Mouse (Mus musculus): Measurements from ENCODE around the gene Olfr548-ps1. TPM values are rescaled to one million over a fixed set of nuclear protein-coding genes. Genes with fewer than 3 reads are reported as not detected.
"Not testable (repeated sequence)": the region's sequence is repeated elsewhere in the genome, so short reads cannot be mapped to it uniquely, and the experiment has no call there.

The Olfr548-ps1 gene
- polyA plus RNA-seq (2015; fragmentation: Nextera tagmentation; extraction: Ambion mirVana) = not detected in 2 replicates

DNA sequence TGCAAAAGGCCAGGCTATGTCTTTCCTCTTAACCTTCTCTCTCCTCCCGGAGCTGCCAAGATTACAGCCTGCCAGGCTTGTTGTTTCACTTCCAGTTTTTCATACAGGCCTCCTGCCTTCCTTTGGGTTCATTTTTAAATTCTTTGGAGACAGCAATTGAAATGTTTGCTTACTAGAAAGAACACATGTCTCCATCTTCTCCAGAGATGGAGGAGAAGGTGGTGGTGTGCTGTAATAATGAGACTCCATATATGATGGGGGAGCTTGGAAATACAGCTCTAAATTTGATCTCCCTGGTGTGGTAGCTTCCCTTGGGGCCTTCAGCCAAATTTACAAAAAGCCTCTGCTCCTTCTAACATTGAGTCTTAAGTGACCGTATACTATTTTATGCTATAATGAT lies at the start of gene Olfr548-ps1:
Gene Olfr548-ps1, plus strand, starts transcription at position 301 of the 400 bp plus-strand sequence.
- Histone ChIP-seq H3K36me3 (no peaks in the 10 kb centered on the region), H3K27me3 (no peaks in the 10 kb centered on the region), H3K4me3 (no peak within 1 kb of the TSS), H3K9ac (no peak within 1 kb of the TSS), H3K27ac (no peak within 1 kb of the TSS), H3K4me2 (no peak within 1 kb of the TSS), H3K9me3 (no peaks in the 10 kb centered on the region), H3K4me1 (no peaks in the 10 kb centered on the region)
- no peak for ATAC-seq (ENCODE audit: insufficient number of reproducible peaks, insufficient read depth, low FRiP score, low TSS enrichment, low read depth)
- 86% methylated on average over 2 of the region's 2 CpGs for WGBS

DNA sequence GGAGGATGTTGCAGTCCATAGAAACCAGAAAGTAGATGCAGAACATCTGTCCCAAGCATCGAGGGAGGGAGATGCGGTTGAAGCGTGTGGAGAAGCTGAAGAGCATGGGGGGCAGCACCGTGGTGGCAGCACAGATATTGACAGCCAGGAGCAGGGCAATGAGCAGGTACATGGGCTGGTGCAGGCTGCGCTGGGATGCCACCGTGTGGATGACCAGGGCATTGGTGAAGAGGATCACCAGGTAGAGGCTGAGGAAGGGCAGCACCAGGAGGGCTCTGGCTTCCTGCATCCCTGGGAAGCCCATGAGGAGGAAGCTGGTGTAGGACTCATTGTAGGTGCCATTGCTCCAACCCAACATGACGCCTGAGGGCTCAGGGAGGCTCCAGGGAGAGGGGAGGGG lies 46.3 kb upstream of the Olfr548-ps1 start:
- H3K27ac ChIP-seq = not testable (repeated sequence)
- 0 out of 2 replicates have a peak, but pooled peaks have one; percentile 43 for ATAC-seq (ENCODE audit: insufficient number of reproducible peaks, insufficient read depth, low FRiP score, low TSS enrichment, low read depth)
- WGBS = 52% methylated on average over 7 of the region's 7 CpGs

DNA sequence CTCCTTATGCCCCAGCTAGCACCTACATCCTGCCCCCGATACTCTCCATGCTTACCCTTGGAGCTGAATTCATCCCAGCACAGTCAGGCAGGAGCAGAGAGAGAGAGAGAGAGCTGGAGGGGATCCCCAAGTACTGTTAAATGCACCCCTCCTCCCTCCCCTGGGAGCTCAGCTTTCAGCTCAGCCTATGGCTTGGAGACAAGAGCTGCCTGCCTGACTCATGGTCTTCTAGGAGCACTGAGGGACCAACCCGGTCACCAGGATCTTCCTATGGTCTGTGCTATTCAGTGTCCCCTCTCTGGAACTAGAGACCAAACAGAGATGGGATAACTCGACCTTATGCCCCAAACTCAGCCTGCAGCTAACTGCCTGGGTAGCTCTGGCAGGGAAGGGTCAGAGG lies 41.2 kb upstream of the Olfr548-ps1 start, which contains the start of gene Olfr545:
Gene Olfr545, minus strand, starts transcription at position 101 of the 400 bp plus-strand sequence.
- no peak for ATAC-seq (ENCODE audit: insufficient number of reproducible peaks, insufficient read depth, low FRiP score, low TSS enrichment, low read depth)
- no peak within 1 kb of the TSS for H3K4me3 ChIP-seq
- no peaks in the 10 kb centered on the region for H3K27me3 ChIP-seq
- H3K4me1 ChIP-seq = no peaks in the 10 kb centered on the region
- H3K9me3 ChIP-seq = no peaks in the 10 kb centered on the region
- H3K27ac ChIP-seq = no peak within 1 kb of the TSS
- WGBS = 67% methylated on average over 3 of the region's 3 CpGs
- H3K9ac ChIP-seq = no peak within 1 kb of the TSS
- H3K4me2 ChIP-seq = no peak within 1 kb of the TSS
- H3K36me3 ChIP-seq = no peaks in the 10 kb centered on the region

More for the DNA sequence above, 46.3 kb upstream of the Olfr548-ps1 start:
- not testable (repeated sequence) for H3K4me1 ChIP-seq, H3K9me3 ChIP-seq, H3K4me2 ChIP-seq, H3K4me3 ChIP-seq, H3K9ac ChIP-seq, H3K27me3 ChIP-seq, H3K36me3 ChIP-seq

DNA sequence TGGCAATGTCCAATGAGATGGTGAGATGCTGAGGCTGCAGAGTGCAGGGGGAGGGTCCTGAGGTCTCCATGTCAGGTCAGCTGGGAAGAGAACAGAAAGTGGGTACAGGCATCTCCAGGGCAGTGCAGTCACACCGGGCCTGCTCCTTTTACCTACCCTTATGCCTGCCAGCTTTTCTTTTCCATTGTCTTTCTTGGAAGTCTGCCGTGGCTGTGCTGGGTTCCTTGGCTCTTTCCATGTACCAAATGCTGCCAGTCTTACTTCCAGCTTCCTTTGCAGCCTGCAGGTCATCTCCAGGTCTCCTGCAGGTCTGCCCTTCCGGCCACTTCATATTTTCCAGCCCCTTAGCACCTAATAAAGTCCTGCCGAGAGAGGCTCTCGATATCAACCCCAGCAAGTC lies 38.7 kb upstream of the Olfr548-ps1 start:
- no peaks in the 10 kb centered on the region for H3K9me3 ChIP-seq
- 82% methylated on average over 5 of the region's 5 CpGs for WGBS
- no peaks in the 10 kb centered on the region for H3K36me3 ChIP-seq
- H3K27ac ChIP-seq = no peak overlapping the region
- no peaks in the 10 kb centered on the region for H3K4me1 ChIP-seq
- no peak overlapping the region for H3K4me2 ChIP-seq
- H3K4me3 ChIP-seq = no peak overlapping the region
- no peak overlapping the region for H3K9ac ChIP-seq
- no peak for ATAC-seq (ENCODE audit: insufficient number of reproducible peaks, insufficient read depth, low FRiP score, low TSS enrichment, low read depth)
- H3K27me3 ChIP-seq = no peaks in the 10 kb centered on the region

DNA sequence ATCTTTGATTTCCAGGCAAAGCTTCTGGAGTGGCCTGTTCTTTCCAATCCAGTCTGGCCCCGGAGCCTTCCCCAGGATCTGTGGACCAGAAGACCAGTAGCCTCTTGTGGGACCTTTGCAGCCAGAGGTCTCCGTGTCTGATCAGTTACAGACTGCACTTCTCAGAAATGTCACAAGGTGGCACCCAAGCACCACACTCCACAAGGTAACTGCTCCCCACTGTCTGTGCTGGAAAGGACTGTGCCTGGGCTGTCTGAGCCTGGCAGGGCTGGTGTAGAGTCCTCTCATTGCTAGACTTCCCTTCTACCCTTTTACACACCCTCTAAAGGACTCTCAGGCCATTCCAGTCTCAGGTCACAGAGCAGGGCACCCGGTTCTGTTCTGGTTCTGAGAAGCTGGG lies 33.8 kb upstream of the Olfr548-ps1 start:
- Histone ChIP-seq H3K4me3 (no peak overlapping the region), H3K9me3 (no peaks in the 10 kb centered on the region), H3K9ac (no peak overlapping the region), H3K27ac (no peak overlapping the region), H3K36me3 (no peaks in the 10 kb centered on the region), H3K27me3 (peaks cover under 1% of the 10 kb centered on the region; the same call in 1 of the 2 replicates), H3K4me1 (no peaks in the 10 kb centered on the region), H3K4me2 (no peak overlapping the region)
- peak; percentile 30; the same call in 1 of the 2 replicates for ATAC-seq (ENCODE audit: insufficient number of reproducible peaks, insufficient read depth, low FRiP score, low TSS enrichment, low read depth)
- 44% methylated on average over 3 of the region's 3 CpGs for WGBS

DNA sequence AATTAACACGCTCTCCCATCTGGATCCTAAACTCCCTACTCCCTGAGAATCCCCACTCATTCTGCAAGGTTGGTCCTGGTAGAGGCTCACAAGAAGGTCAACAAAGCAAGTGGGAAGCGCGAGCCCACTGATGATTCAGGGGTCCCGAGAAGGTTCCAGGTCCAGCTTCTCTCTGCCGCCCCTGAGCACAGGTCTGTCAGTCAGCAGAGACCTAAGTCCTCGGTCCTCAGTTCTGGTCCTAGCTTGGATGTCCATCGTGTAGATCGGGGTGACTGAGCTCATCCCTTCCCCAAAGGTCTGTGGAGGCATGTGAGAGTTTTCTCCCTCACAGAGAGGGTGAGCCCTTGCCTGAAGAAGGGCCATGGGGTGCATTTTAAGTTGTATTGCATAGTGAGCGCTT lies 32.6 kb upstream of the Olfr548-ps1 start:
- Histone ChIP-seq H3K36me3 (no peaks in the 10 kb centered on the region), H3K4me3 (no peak overlapping the region), H3K9me3 (no peaks in the 10 kb centered on the region), H3K4me2 (no peak overlapping the region), H3K27ac (no peak overlapping the region), H3K9ac (no peak overlapping the region), H3K27me3 (peaks cover 11% of the 10 kb centered on the region), H3K4me1 (no peaks in the 10 kb centered on the region)
- no peak for ATAC-seq (ENCODE audit: insufficient number of reproducible peaks, insufficient read depth, low FRiP score, low TSS enrichment, low read depth)
- WGBS = 85% methylated on average over 9 of the region's 9 CpGs

DNA sequence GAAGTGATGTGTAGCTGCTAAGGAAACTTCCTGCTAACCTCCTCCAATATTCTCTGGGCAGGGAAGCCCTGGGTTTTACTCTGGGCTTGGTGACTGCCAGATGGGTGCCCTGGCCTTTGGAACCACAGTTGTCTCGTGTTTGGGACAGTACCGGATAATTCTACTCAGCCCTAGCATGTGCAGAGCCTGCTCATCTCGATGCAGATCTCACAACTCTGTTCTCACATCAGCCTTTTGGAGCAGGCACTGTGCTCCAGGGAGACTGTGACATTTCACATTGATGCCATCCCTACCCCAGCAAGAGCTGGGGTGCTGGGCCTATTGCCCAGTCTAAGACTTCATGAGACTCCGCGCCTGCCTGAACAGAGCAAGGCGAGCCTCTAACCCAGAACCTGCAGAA lies 32.0 kb upstream of the Olfr548-ps1 start:
- no peaks in the 10 kb centered on the region for H3K36me3 ChIP-seq
- no peaks in the 10 kb centered on the region for H3K4me1 ChIP-seq
- peaks cover 13% of the 10 kb centered on the region for H3K27me3 ChIP-seq
- no peaks in the 10 kb centered on the region for H3K9me3 ChIP-seq
- no peak overlapping the region for H3K4me3 ChIP-seq
- no peak overlapping the region for H3K27ac ChIP-seq
- H3K9ac ChIP-seq = no peak overlapping the region
- 84% methylated on average over 6 of the region's 6 CpGs for WGBS
- H3K4me2 ChIP-seq = no peak overlapping the region
- no peak for ATAC-seq (ENCODE audit: insufficient number of reproducible peaks, insufficient read depth, low FRiP score, low TSS enrichment, low read depth)

DNA sequence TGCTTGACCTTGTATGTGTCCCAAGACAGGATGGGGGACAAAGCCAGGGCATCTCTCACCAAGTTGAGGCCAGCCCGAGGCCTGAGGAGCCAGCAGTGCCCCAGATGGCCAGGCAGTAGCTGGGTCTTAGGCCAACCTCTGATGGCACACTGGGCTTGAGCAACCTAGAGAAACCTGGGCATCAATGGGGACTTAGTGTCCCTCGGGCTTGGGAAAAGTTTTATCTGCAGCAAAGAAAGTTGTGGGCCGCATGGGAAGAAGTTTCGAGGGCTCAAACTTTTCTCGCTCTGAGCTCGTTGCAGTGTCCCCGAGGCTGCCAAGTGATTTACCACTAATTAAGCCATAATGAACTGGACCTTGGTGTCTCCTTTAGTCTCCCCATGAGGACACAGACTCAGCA lies 31.0 kb upstream of the Olfr548-ps1 start:
- H3K36me3 ChIP-seq = no peaks in the 10 kb centered on the region
- WGBS = 74% methylated on average over 7 of the region's 7 CpGs
- H3K9me3 ChIP-seq = no peaks in the 10 kb centered on the region
- H3K27ac ChIP-seq = no peak overlapping the region
- H3K4me2 ChIP-seq = no peak overlapping the region
- H3K4me1 ChIP-seq = no peaks in the 10 kb centered on the region
- peaks cover 24% of the 10 kb centered on the region for H3K27me3 ChIP-seq
- no peak overlapping the region for H3K9ac ChIP-seq
- no peak overlapping the region for H3K4me3 ChIP-seq
- no peak for ATAC-seq (ENCODE audit: insufficient number of reproducible peaks, insufficient read depth, low FRiP score, low TSS enrichment, low read depth)

DNA sequence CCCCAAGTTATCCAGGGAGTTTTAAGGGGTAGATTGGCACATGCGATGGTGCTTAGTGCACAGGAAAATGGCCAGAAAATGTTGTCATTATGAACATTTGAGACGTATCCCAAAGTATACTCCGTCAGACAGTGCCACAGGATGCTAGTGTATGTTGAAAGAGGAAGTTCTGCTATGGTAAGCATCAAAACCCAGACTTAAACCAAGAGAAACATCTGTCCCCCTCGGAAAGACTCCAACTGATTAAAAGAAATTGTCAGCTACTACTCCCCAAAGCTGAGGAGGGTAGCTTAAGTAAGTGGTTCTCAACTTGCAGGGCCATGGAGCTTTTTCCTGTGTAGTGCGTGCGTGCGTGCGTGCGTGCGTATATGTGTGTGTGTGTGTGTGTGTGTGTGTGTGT lies 28.8 kb upstream of the Olfr548-ps1 start:
- ATAC-seq (ENCODE audit: insufficient number of reproducible peaks, insufficient read depth, low FRiP score, low TSS enrichment, low read depth) = no peak
- peaks cover 9% of the 10 kb centered on the region for H3K4me1 ChIP-seq
- H3K9me3 ChIP-seq = no peaks in the 10 kb centered on the region
- no peaks in the 10 kb centered on the region for H3K36me3 ChIP-seq
- H3K4me2 ChIP-seq = no peak overlapping the region
- H3K4me3 ChIP-seq = no peak overlapping the region
- no peak overlapping the region for H3K27ac ChIP-seq
- no peak overlapping the region for H3K9ac ChIP-seq
- 88% methylated on average over 10 of the region's 10 CpGs for WGBS
- H3K27me3 ChIP-seq = peaks cover 32% of the 10 kb centered on the region

DNA sequence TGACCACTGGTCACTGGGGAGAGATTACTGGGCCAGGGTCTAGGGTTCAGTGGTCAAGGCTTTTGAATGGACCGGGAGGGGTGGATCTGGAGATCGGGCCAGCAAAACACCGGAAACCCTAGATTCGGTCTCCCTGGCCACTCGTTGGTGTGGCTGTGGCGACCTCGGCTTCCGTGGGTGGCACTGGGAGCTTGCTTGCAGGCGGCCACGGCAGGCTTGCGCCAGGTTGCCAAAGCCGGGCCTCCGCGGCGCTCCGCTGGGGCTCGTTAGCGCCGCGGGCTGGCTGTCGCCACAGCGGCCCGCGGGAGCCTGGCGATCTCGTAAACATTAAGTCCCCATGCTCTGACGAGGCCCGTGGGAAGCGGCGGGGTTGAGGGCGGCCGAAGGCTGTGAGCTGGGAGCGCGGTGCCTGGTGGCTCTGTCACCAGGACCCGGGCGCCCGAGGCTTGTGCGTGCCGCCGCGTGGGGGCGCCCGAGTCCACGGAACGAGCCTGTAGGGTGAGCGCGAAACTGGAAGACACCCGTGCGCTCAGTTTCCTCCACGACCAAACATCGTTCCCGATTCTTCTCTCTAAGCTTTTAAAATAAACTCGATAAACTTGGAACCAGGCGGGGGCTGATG lies 27.8 kb upstream of the Olfr548-ps1 start:
- H3K27ac ChIP-seq = no peak overlapping the region
- peak overlapping the region; percentile 48 for H3K4me3 ChIP-seq
- H3K9ac ChIP-seq = peak overlapping the region; percentile 74
- H3K27me3 ChIP-seq = peaks cover 32% of the 10 kb centered on the region
- no peaks in the 10 kb centered on the region for H3K9me3 ChIP-seq
- peak; percentile 76 for ATAC-seq (ENCODE audit: insufficient number of reproducible peaks, insufficient read depth, low FRiP score, low TSS enrichment, low read depth)
- peak overlapping the region; percentile 88 for H3K4me2 ChIP-seq
- WGBS = under 1% methylated on average over 54 of the region's 54 CpGs
- H3K4me1 ChIP-seq = peaks cover 10% of the 10 kb centered on the region
- H3K36me3 ChIP-seq = no peaks in the 10 kb centered on the region

DNA sequence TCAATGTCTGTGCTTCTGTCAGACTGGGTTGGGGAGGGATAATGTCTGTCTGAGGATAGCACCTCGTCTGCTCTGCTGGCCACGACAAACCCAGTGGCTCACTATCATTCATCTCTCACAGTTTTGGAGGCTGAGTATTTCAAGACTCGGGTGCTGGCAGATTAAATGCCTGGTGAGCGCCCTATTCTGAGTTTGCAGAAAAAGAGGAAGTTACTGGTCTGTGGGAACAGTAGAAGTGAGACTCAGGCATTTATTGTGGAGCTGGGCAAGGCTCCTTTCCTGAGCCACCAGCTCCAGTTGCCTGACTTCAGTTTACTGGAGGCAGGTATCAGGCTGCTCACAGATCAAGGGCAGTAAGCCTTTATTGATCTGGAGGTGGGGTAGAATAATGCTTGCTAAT lies 26.6 kb upstream of the Olfr548-ps1 start:
- Histone ChIP-seq H3K4me2 (no peak overlapping the region), H3K4me3 (no peak overlapping the region), H3K36me3 (no peaks in the 10 kb centered on the region), H3K4me1 (peaks cover 10% of the 10 kb centered on the region), H3K9me3 (no peaks in the 10 kb centered on the region), H3K27me3 (peaks cover 32% of the 10 kb centered on the region), H3K27ac (no peak overlapping the region), H3K9ac (no peak overlapping the region)
- WGBS = 71% methylated on average over 4 of the region's 4 CpGs
- ATAC-seq (ENCODE audit: insufficient number of reproducible peaks, insufficient read depth, low FRiP score, low TSS enrichment, low read depth) = no peak

DNA sequence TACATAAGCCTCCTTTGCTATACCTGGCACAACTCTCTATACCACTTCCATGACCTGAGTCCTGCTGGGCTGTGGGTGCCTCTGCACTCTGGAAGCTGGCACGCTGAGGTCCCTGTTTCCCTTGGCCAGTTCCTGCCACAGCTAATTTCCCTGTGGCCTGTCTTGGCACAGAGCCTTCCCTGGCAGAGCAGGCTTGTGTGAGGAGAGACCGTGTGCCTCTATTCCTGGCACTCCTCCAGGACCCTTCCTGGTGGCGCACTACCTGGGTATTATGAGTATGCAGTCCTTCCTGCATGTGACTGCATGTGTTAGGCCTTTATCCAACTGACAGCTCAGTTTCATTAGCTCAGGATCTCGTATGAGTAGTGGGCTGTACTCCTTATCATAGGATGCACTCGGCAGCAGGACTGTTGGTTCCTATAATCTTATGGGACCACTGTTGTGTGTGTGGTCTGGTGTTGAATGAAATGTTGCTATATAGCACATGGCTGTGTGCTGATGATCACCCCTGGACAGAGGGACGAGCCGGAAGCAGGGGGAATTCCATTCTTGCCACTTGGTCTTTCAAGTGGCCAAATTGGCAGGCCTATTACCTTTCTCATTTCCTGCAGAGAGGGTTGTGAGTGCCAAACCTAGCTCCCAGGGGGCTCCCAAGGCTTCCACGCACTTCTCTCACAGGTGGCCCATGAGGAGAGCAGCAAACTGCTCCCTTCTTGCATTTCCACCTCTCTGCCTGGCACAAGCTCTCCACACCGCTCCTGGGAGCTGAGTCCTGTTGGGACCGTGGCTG lies 24.2 kb upstream of the Olfr548-ps1 start:
- WGBS = 56% methylated on average over 10 of the region's 10 CpGs
- no peak for ATAC-seq (ENCODE audit: insufficient number of reproducible peaks, insufficient read depth, low FRiP score, low TSS enrichment, low read depth)
- no peaks in the 10 kb centered on the region for H3K36me3 ChIP-seq
- no peak overlapping the region for H3K4me2 ChIP-seq
- no peaks in the 10 kb centered on the region for H3K9me3 ChIP-seq
- no peak overlapping the region for H3K9ac ChIP-seq
- peaks cover 10% of the 10 kb centered on the region for H3K4me1 ChIP-seq
- peaks cover 32% of the 10 kb centered on the region for H3K27me3 ChIP-seq
- H3K27ac ChIP-seq = no peak overlapping the region
- H3K4me3 ChIP-seq = no peak overlapping the region
